Mouse (Mus musculus): ENCODE data around the gene Ntm. TPM values are rescaled to one million over a fixed set of nuclear protein-coding genes. Genes with fewer than 3 reads are reported as not detected.

Gene Ntm
- polyA plus RNA-seq, 1 experiment from 2014 or later: 14.3 TPM

DNA sequence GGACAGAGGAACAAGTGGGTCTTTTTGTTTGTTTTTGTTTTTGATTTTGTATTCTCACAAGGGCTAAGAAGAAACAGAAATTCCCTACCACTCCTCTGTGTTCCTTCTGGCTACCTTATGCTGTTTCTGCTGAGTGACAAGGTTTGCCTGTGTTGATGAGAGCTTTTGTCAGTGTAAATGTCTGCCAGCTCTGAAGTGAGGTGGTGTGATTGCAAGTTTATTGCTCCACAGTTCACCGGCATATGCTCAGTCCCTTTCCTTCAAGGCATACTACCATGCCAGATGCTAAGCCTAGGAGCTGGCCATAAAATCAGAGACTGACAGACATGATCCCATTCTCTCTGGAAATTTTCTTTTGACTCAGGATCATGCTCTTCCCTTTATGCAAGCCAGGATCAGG is 993.5 kb downstream of the Ntm start:
- DNase-seq (ENCODE audit: low spot score): no peak

More for the DNA sequence above, 993.5 kb downstream of the Ntm start:
- H3K4me3 ChIP-seq (ENCODE audit: low read depth, low read length): no peak overlapping the region
- WGBS: 88% methylated on average over 1 of the region's 1 CpGs
- ATAC-seq (replicated peaks; ENCODE audit: low FRiP score): no peak
- H3K9me3 ChIP-seq (ENCODE audit: control insufficient read depth, low read length): no peaks in the 10 kb centered on the region
- H3K4me2 ChIP-seq (ENCODE audit: low read depth, low read length, severe bottlenecking): no peak overlapping the region
- no peaks in the 10 kb centered on the region for H3K27me3 ChIP-seq (ENCODE audit: control insufficient read depth, insufficient read depth, low read length)
- no peak overlapping the region for H3K9ac ChIP-seq (ENCODE audit: low read length)
- no peaks in the 10 kb centered on the region for H3K36me3 ChIP-seq (ENCODE audit: control insufficient read depth, insufficient read depth, low read length)
- no peaks in the 10 kb centered on the region for H3K4me1 ChIP-seq (replicated peaks; ENCODE audit: control insufficient read depth, insufficient read depth, low read length)
- H3K27ac ChIP-seq (ENCODE audit: low read depth, low read length): no peak overlapping the region

Measured in forebrain, embryonic 11.5 days (tissue).